Mouse (Mus musculus): ENCODE data around the gene Aff3.

The Aff3 gene

GRCm38 (mm10) chr1:38601802-38602508 lies 62.8 kb downstream of the Aff3 start:
- peak; percentile 51 for ATAC-seq (ENCODE audit: low TSS enrichment)

- ATAC-seq (ENCODE audit: low TSS enrichment), result no peak
These were observed 69.4 kb downstream of the Aff3 start for GRCm38 (mm10) chr1:38595311-38595710.

GRCm38 (mm10) chr1:38594766-38595165 lies 70.0 kb downstream of the Aff3 start:
- ATAC-seq (ENCODE audit: low TSS enrichment), result no peak

- ATAC-seq (ENCODE audit: low TSS enrichment), result no peak
These were observed 73.6 kb downstream of the Aff3 start for GRCm38 (mm10) chr1:38591194-38591593.

GRCm38 (mm10) chr1:38588741-38589140 lies 76.0 kb downstream of the Aff3 start:
- ATAC-seq (ENCODE audit: low TSS enrichment), result peak; percentile 89

GRCm38 (mm10) chr1:38582328-38582727 lies 82.4 kb downstream of the Aff3 start:
- no peak for ATAC-seq (ENCODE audit: low TSS enrichment)

GRCm38 (mm10) chr1:38580572-38580971 lies 84.2 kb downstream of the Aff3 start:
- ATAC-seq (ENCODE audit: low TSS enrichment), result no peak

GRCm38 (mm10) chr1:38578339-38578738 lies 86.4 kb downstream of the Aff3 start:
- no peak for ATAC-seq (ENCODE audit: low TSS enrichment)

- no peak for ATAC-seq (ENCODE audit: low TSS enrichment)
These were observed 97.0 kb downstream of the Aff3 start for GRCm38 (mm10) chr1:38567791-38568190.

- no peak for ATAC-seq (ENCODE audit: low TSS enrichment)
These were observed 98.6 kb downstream of the Aff3 start for GRCm38 (mm10) chr1:38566101-38566678.

GRCm38 (mm10) chr1:38565295-38565777 lies 99.4 kb downstream of the Aff3 start:
- no peak for ATAC-seq (ENCODE audit: low TSS enrichment)

GRCm38 (mm10) chr1:38562397-38563199 lies 102.2 kb downstream of the Aff3 start:
- no peak for ATAC-seq (ENCODE audit: low TSS enrichment)

- no peak for ATAC-seq (ENCODE audit: low TSS enrichment)
These were observed 103.4 kb downstream of the Aff3 start for GRCm38 (mm10) chr1:38561331-38561730.

- ATAC-seq (ENCODE audit: low TSS enrichment), result no peak
These were observed 104.1 kb downstream of the Aff3 start for GRCm38 (mm10) chr1:38560666-38561065.

GRCm38 (mm10) chr1:38557615-38558014 lies 107.1 kb downstream of the Aff3 start:
- no peak for ATAC-seq (ENCODE audit: low TSS enrichment)

- no peak for ATAC-seq (ENCODE audit: low TSS enrichment)
These were observed 110.2 kb downstream of the Aff3 start for GRCm38 (mm10) chr1:38554546-38554945.

GRCm38 (mm10) chr1:38553090-38553489 lies 111.7 kb downstream of the Aff3 start:
- ATAC-seq (ENCODE audit: low TSS enrichment), result no peak

GRCm38 (mm10) chr1:38550579-38550978 lies 114.2 kb downstream of the Aff3 start:
- no peak for ATAC-seq (ENCODE audit: low TSS enrichment)

- ATAC-seq (ENCODE audit: low TSS enrichment), result no peak
These were observed 115.8 kb downstream of the Aff3 start for GRCm38 (mm10) chr1:38548671-38549661.

- no peak for ATAC-seq (ENCODE audit: low TSS enrichment)
These were observed 117.1 kb downstream of the Aff3 start for GRCm38 (mm10) chr1:38547685-38548084.

- ATAC-seq (ENCODE audit: low TSS enrichment), result no peak
These were observed 118.1 kb downstream of the Aff3 start for GRCm38 (mm10) chr1:38546696-38547095.
